Mouse (Mus musculus) forebrain, embryonic 14.5 days (tissue): ENCODE data around the gene Wdr34. TPM values are rescaled to one million over a fixed set of nuclear protein-coding genes. Genes with fewer than 3 reads are reported as not detected.

Source experiments
- ATAC-seq: fragments of 200-750 bp; cut with Nextera tagmentation; 2 replicates; pipeline ENCODE4 v1.8.0; 2017; ENCODE audit warnings: mild to moderate bottlenecking, moderate library complexity
- DNase-seq: peaks from one replicate; pipeline ENCODE4 v3.0.0-alpha.2; 2015; ENCODE audit warnings: low spot score
- H3K27ac ChIP-seq: fragments of 300-500 bp; sonication (generic); 2 replicates; pipeline ENCODE4 v1.5.1; 2014; ENCODE audit warnings: low read depth, mild to moderate bottlenecking, control low read depth, low read length, moderate library complexity
- H3K27me3 ChIP-seq: fragments of 300-500 bp; sonication (generic); replicated peaks from 2 replicates; pipeline ENCODE4 v1.6.1; 2014; ENCODE audit warnings: low read length, control low read depth, mixed read lengths; ENCODE audit not compliant: control insufficient read depth, insufficient read depth
- H3K36me3 ChIP-seq: fragments of 300-500 bp; sonication (generic); 2 replicates; pipeline ENCODE4 v1.6.1; 2014; ENCODE audit warnings: low read length, control low read depth; ENCODE audit not compliant: control insufficient read depth, insufficient read depth
- H3K4me1 ChIP-seq: fragments of 300-500 bp; sonication (generic); 2 replicates; pipeline ENCODE4 v1.6.1; 2014; ENCODE audit warnings: antibody characterized with exemption, low read length, control low read depth; ENCODE audit not compliant: control insufficient read depth, insufficient read depth
- H3K4me2 ChIP-seq: fragments of 300-500 bp; sonication (generic); 2 replicates; pipeline ENCODE4 v1.6.1; 2014; ENCODE audit warnings: mild to moderate bottlenecking, control low read depth, low read length
- H3K4me3 ChIP-seq: fragments of 300-500 bp; sonication (generic); 2 replicates; pipeline ENCODE4 v1.5.1; 2014; ENCODE audit warnings: low read depth, low read length, control low read depth
- H3K9ac ChIP-seq: fragments of 300-500 bp; sonication (generic); 2 replicates; pipeline ENCODE4 v1.6.1; 2014; ENCODE audit warnings: mild to moderate bottlenecking, low read length, control low read depth, moderate library complexity
- H3K9me3 ChIP-seq: fragments of 300-500 bp; sonication (generic); replicated peaks from 2 replicates; pipeline ENCODE4 v1.6.1; 2016; ENCODE audit warnings: low read length, control low read depth, mixed read lengths; ENCODE audit not compliant: control insufficient read depth
- WGBS: fragments of 180-500 bp; shearing (Covaris S2); extraction: QIAGEN DNeasy Blood & Tissue Kit; methylation state at CpG from one replicate; pipeline ENCODE4 v1.1.7; 2014; 5-methylcytosine and 5-hydroxymethylcytosine counted together
- microRNA-seq: library from miRNA; unstranded; fragments of <30 nt; microRNA quantifications from one replicate; pipeline ENCODE4, GENCODE M21; 2016
- polyA plus RNA-seq: library from polyadenylated mRNA; unstranded; fragments of >200 nt; fragmentation: Nextera tagmentation; extraction: Ambion mirVana; gene quantifications from 2 replicates; pipeline ENCODE4 v1.2.1, GENCODE M21; 2014

Gene Wdr34
- polyA plus RNA-seq, 1 experiment from 2014 or later = 51.4 TPM

- no peak overlapping the region for H3K27ac ChIP-seq
- ATAC-seq (no peak), DNase-seq (no peak)
- H3K9ac ChIP-seq = no peak overlapping the region
- H3K36me3 ChIP-seq = peaks cover 100% of the 10 kb centered on the region
- no peaks in the 10 kb centered on the region for H3K4me1 ChIP-seq
- 91% methylated on average over 5 of the region's 5 CpGs for WGBS
- no peak overlapping the region for H3K4me2 ChIP-seq
- H3K9me3 ChIP-seq = no peaks in the 10 kb centered on the region
- H3K27me3 ChIP-seq = no peaks in the 10 kb centered on the region
- no peak overlapping the region for H3K4me3 ChIP-seq
These were observed 21.7 kb downstream of the Wdr34 start for GRCm38 (mm10) chr2:30026997-30027396.

GRCm38 (mm10) chr2:30025454-30025853 lies 23.2 kb downstream of the Wdr34 start:
- H3K4me1 ChIP-seq = no peaks in the 10 kb centered on the region
- no peak overlapping the region for H3K4me2 ChIP-seq
- peaks cover 100% of the 10 kb centered on the region for H3K36me3 ChIP-seq
- H3K9ac ChIP-seq = no peak overlapping the region
- H3K4me3 ChIP-seq = no peak overlapping the region
- DNase-seq (no peak), ATAC-seq (no peak)
- 85% methylated on average over 4 of the region's 4 CpGs for WGBS
- H3K27me3 ChIP-seq = no peaks in the 10 kb centered on the region
- H3K9me3 ChIP-seq = no peaks in the 10 kb centered on the region
- no peak overlapping the region for H3K27ac ChIP-seq

GRCm38 (mm10) chr2:30014326-30014966 lies 34.2 kb downstream of the Wdr34 start:
- DNase-seq = no peak

GRCm38 (mm10) chr2:30010840-30011281 lies 37.8 kb downstream of the Wdr34 start:
- Histone ChIP-seq H3K9me3 (no peaks in the 10 kb centered on the region), H3K27ac (no peak overlapping the region), H3K27me3 (no peaks in the 10 kb centered on the region), H3K4me2 (no peak overlapping the region), H3K36me3 (peaks cover 99% of the 10 kb centered on the region), H3K9ac (no peak overlapping the region), H3K4me1 (no peaks in the 10 kb centered on the region), H3K4me3 (no peak overlapping the region)
- peak; percentile 46 for DNase-seq
- ATAC-seq = no peak
- WGBS = 79% methylated on average over 8 of the region's 8 CpGs

More at GRCm38 (mm10) chr2:30014326-30014966, 34.2 kb downstream of the Wdr34 start:
- no peak overlapping the region for H3K4me2 ChIP-seq
- no peak overlapping the region for H3K4me3 ChIP-seq
- no peaks in the 10 kb centered on the region for H3K4me1 ChIP-seq
- no peaks in the 10 kb centered on the region for H3K27me3 ChIP-seq
- no peak overlapping the region for H3K27ac ChIP-seq
- WGBS = 89% methylated on average over 11 of the region's 11 CpGs
- ATAC-seq = no peak
- H3K36me3 ChIP-seq = peaks cover 98% of the 10 kb centered on the region
- H3K9ac ChIP-seq = no peak overlapping the region
- no peaks in the 10 kb centered on the region for H3K9me3 ChIP-seq

- 75% methylated on average over 1 of the region's 1 CpGs for WGBS
- Histone ChIP-seq H3K9me3 (no peaks in the 10 kb centered on the region), H3K36me3 (peaks cover 98% of the 10 kb centered on the region), H3K9ac (no peak overlapping the region), H3K27me3 (no peaks in the 10 kb centered on the region), H3K4me2 (no peak overlapping the region), H3K4me3 (no peak overlapping the region), H3K4me1 (no peaks in the 10 kb centered on the region), H3K27ac (no peak overlapping the region)
- no peak for DNase-seq
- no peak for ATAC-seq
These were observed 39.6 kb downstream of the Wdr34 start for GRCm38 (mm10) chr2:30009101-30009500.

GRCm38 (mm10) chr2:29991962-29992361 lies 56.7 kb downstream of the Wdr34 start:
- Histone ChIP-seq H3K27ac (no peak overlapping the region), H3K4me1 (no peaks in the 10 kb centered on the region), H3K4me2 (no peak overlapping the region), H3K9me3 (no peaks in the 10 kb centered on the region), H3K4me3 (no peak overlapping the region), H3K36me3 (peaks cover 100% of the 10 kb centered on the region), H3K27me3 (no peaks in the 10 kb centered on the region), H3K9ac (no peak overlapping the region)
- DNase-seq (no peak), ATAC-seq (no peak)
- 43% methylated on average over 2 of the region's 2 CpGs for WGBS

Small RNAs within 50 kb of the gene (microRNA-seq; reads per million reads assigned to microRNA genes)
- gene Mir6997 = 1.2 reads per million

Other genes with a start within 250 kb of the Wdr34 start
- gene Slc27a4, start 246.2 kb downstream of the Wdr34 start, polyA plus RNA-seq = 22.6 and 26.1 TPM in 2 replicates
- gene Urm1, start 228.8 kb downstream of the Wdr34 start, polyA plus RNA-seq = 20.7 and 21.0 TPM in 2 replicates
- gene Cercam, start 179.7 kb downstream of the Wdr34 start, polyA plus RNA-seq = 3.1 and 3.9 TPM in 2 replicates
- 36.4 and 43.6 TPM in 2 replicates for gene Odf2, start 159.7 kb downstream of the Wdr34 start, polyA plus RNA-seq
- gene Gle1, start 113.5 kb downstream of the Wdr34 start, polyA plus RNA-seq = 54.0 and 63.3 TPM in 2 replicates
- gene Sptan1, start 83.3 kb downstream of the Wdr34 start, polyA plus RNA-seq = 310 and 312 TPM in 2 replicates
- 379 and 393 TPM in 2 replicates for gene Set, start 8.5 kb upstream of the Wdr34 start, polyA plus RNA-seq
- 2.2 and 2.5 TPM in 2 replicates for gene Pkn3, start 28.8 kb upstream of the Wdr34 start, polyA plus RNA-seq
- gene Zdhhc12, start 44.8 kb upstream of the Wdr34 start, polyA plus RNA-seq = 21.6 and 24.1 TPM in 2 replicates
- 8.4 and 8.9 TPM in 2 replicates for gene Zer1, start 75.7 kb upstream of the Wdr34 start, polyA plus RNA-seq
- gene Tbc1d13, start 84.9 kb upstream of the Wdr34 start, polyA plus RNA-seq = 16.4 and 17.0 TPM in 2 replicates
- 12.8 and 17.4 TPM in 2 replicates for gene Endog, start 122.6 kb upstream of the Wdr34 start, polyA plus RNA-seq
- gene Spout1, start 129.6 kb upstream of the Wdr34 start, polyA plus RNA-seq = 59.6 and 60.7 TPM in 2 replicates
- gene Kyat1, start 157.0 kb upstream of the Wdr34 start, polyA plus RNA-seq = 16.5 and 17.7 TPM in 2 replicates
- gene Lrrc8a, start 188.8 kb upstream of the Wdr34 start, polyA plus RNA-seq = 61.8 and 66.8 TPM in 2 replicates
- gene Gm28035, start 191.7 kb upstream of the Wdr34 start, polyA plus RNA-seq = 0.34 and 0.56 TPM in 2 replicates
- gene Phyhd1, start 217.3 kb upstream of the Wdr34 start, polyA plus RNA-seq = 6.3 and 6.6 TPM in 2 replicates
- gene Gm28038, start 232.2 kb upstream of the Wdr34 start, polyA plus RNA-seq = not detected in 2 replicates
- 30.2 and 35.4 TPM in 2 replicates for gene Dolk, start 237.5 kb upstream of the Wdr34 start, polyA plus RNA-seq
- gene Nup188, start 237.5 kb upstream of the Wdr34 start, polyA plus RNA-seq = 25.6 and 30.3 TPM in 2 replicates